Mouse (Mus musculus) C3H10T1/2 (cell line): Measurements from ENCODE around the gene Zfy1. TPM values are rescaled to one million over a fixed set of nuclear protein-coding genes. Genes with fewer than 3 reads are reported as not detected.

Source experiments
- polyA plus RNA-seq, 2 experiments: library from polyadenylated mRNA; unstranded; fragments of >200 nt; fragmentation: generic; extraction: Trizol; gene quantifications; one replicate each; pipeline ENCODE4 v1.2.1; 2012; ENCODE audit warnings: missing spikeins in 2 of 2

Gene Zfy1
- polyA plus RNA-seq, result not detected

DNA sequence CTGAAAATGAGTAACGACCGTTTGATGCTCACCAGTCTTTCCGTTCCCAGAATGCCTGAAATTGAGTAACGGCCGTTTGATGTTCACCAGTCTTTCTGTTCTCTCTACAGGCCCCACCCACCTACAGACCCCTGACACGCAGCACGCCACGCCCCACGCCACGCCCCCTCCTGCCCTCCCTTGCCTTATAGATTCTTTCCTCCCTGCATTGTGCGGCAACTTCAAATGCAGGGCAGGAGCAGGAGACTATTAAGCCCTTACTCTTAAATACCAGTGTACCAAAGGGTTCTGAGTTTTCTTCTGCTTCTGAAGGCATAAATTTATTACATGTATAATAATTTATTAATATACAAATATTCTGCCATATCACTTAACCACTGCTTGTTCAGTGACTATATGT lies at the start of gene Zfy1:
Gene Zfy1, minus strand, starts transcription at position 101 of the 400 bp plus-strand sequence.

GRCm38 (mm10) chrY:818396-818795 lies 21.2 kb upstream of the Zfy1 start, which contains the start of gene Uba1y:
Gene Uba1y, plus strand, starts transcription at chrY:818649.

Other genes with a start within 250 kb of the Zfy1 start
- not detected for gene Uba1y, start 21.2 kb upstream of the Zfy1 start, polyA plus RNA-seq
- not detected for gene Kdm5d, start 100.4 kb upstream of the Zfy1 start, polyA plus RNA-seq
- not detected for gene Eif2s3y, start 213.1 kb upstream of the Zfy1 start, polyA plus RNA-seq